Mouse (Mus musculus): ENCODE data around the gene Gm3594. TPM values are rescaled to one million over a fixed set of nuclear protein-coding genes. Genes with fewer than 3 reads are reported as not detected.
"Not testable (repeated sequence)": the region's sequence is repeated elsewhere in the genome, so short reads cannot be mapped to it uniquely, and the experiment has no call there.

Gm3594 gene
- not detected in 2 replicates for polyA plus RNA-seq (2016; fragmentation: Nextera tagmentation; extraction: Ambion mirVana)

DNA sequence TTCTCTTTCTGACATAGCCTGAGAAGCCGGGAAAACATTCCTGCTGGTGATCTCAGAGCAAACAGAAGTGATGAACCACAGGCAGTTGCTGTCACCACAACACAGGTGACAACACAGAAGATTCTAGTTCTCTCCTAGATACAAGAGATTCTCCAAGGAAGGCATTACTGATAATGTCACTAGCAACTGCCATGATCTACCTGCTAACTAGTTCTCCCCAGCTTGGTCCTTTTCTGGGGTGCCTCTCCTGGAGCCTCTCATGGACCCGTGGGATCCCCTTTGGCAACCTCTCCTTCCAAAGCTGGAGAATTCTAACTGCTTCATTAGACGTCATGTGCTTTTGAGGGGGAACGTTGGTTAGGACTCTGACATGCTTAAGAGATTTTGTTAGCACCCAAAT is at the start of gene Gm3594:
Gm3594 (minus strand) TSS at position 101 of the 400 bp plus-strand sequence.
- not testable (repeated sequence) for H3K4me1 ChIP-seq; H3K27ac ChIP-seq (replicated peaks); H3K9me3 ChIP-seq (replicated peaks); H3K36me3 ChIP-seq; H3K4me3 ChIP-seq; H3K27me3 ChIP-seq (ENCODE audit: low read depth, poor library complexity, severe bottlenecking); DNase-seq (ENCODE audit: low spot score)
- WGBS = no CpG with 5 or more reads among the region's 4 CpGs

DNA sequence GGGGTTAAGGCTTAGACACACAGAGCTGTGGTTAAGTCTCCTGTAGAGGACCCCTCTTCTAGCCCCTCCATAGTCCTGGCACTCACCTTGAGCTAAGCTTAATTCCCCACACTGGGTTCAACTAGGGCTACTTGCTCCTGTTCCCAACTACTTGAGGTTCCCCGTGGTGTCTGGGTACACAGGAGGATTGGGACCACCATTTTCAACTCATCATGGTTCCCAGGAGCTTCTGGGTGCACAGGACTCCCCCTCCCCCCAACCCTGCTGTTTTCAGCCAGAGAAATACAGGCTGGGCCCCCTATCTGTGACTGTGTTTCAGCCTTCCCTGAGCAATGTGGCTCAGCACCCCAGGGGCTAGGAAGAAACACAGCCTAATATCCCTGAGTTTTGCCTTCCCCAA is 41.9 kb upstream of the Gm3594 start:
- not testable (repeated sequence) for H3K27me3 ChIP-seq (ENCODE audit: low read depth, poor library complexity, severe bottlenecking); DNase-seq (ENCODE audit: low spot score); H3K4me3 ChIP-seq; H3K9me3 ChIP-seq (replicated peaks); H3K27ac ChIP-seq (replicated peaks); H3K4me1 ChIP-seq; H3K36me3 ChIP-seq
- WGBS = 58% methylated on average over 1 of the region's 1 CpGs

- H3K27me3 ChIP-seq (ENCODE audit: low read depth, poor library complexity, severe bottlenecking); DNase-seq (ENCODE audit: low spot score); H3K27ac ChIP-seq (replicated peaks); H3K4me1 ChIP-seq; H3K9me3 ChIP-seq (replicated peaks); H3K4me3 ChIP-seq; H3K36me3 ChIP-seq: not testable (repeated sequence)
- 56% methylated on average over 1 of the region's 1 CpGs for WGBS
Observed at GRCm38 (mm10) chr14:6485541-6485940, 41.1 kb upstream of the Gm3594 start.

DNA sequence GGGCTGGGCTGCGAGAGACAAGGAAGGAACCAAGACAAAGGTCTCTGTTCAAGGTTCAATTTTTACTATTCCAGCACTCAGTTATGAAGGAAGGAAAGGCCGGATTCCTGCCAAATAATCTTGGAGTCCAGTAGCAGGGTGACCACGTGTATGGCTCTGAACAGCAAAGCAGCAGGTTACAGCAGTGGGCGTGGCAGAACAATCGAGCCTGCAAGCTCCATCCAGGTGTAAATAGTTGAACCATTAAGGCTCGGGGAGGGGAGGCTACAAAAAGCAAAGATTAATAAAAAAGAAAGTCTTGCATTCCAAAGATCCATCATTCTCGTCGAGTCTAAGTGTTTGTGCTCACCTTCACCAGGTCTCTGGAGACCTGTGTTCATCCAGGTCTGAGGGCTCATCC is 37.7 kb upstream of the Gm3594 start:
- WGBS = 77% methylated on average over 7 of the region's 8 CpGs
- H3K27ac ChIP-seq (replicated peaks); H3K27me3 ChIP-seq (ENCODE audit: low read depth, poor library complexity, severe bottlenecking); DNase-seq (ENCODE audit: low spot score); H3K4me1 ChIP-seq; H3K36me3 ChIP-seq; H3K9me3 ChIP-seq (replicated peaks); H3K4me3 ChIP-seq: not testable (repeated sequence)

GRCm38 (mm10) chr14:6471856-6472255 is 27.4 kb upstream of the Gm3594 start:
- H3K4me1 ChIP-seq; H3K36me3 ChIP-seq; H3K27me3 ChIP-seq (ENCODE audit: low read depth, poor library complexity, severe bottlenecking); H3K9me3 ChIP-seq (replicated peaks); H3K4me3 ChIP-seq; H3K27ac ChIP-seq (replicated peaks); DNase-seq (ENCODE audit: low spot score): not testable (repeated sequence)
- WGBS = 83% methylated on average over 1 of the region's 1 CpGs

GRCm38 (mm10) chr14:6440774-6441173 is 3.6 kb downstream of the Gm3594 start:
- WGBS = 83% methylated on average over 1 of the region's 4 CpGs

DNA sequence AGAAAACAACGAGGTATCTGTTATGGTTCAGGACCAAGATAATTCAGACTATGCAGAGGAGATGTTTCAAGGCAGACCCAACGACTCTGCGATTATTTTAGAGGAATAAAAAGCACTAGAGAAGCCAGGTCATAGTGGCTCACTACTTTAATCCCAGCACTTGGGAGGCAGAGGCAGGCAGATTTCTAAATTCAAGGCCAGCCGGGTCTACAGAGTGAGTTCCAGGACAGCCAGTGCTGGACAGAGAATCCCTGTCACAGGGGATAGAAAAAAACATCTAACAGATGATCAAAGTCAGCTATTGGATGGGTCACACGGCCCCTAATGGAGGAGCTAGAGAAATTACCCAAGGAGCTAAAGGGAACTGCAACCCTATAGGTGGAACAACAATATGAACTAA is 4.2 kb downstream of the Gm3594 start:
- not testable (repeated sequence) for H3K36me3 ChIP-seq; H3K4me1 ChIP-seq; H3K9me3 ChIP-seq (replicated peaks); H3K4me3 ChIP-seq; DNase-seq (ENCODE audit: low spot score); H3K27me3 ChIP-seq (ENCODE audit: low read depth, poor library complexity, severe bottlenecking); H3K27ac ChIP-seq (replicated peaks)
- 73% methylated on average over 1 of the region's 5 CpGs for WGBS

More at GRCm38 (mm10) chr14:6440774-6441173, 3.6 kb downstream of the Gm3594 start:
- DNase-seq (ENCODE audit: low spot score); H3K27ac ChIP-seq (replicated peaks); H3K9me3 ChIP-seq (replicated peaks); H3K27me3 ChIP-seq (ENCODE audit: low read depth, poor library complexity, severe bottlenecking); H3K36me3 ChIP-seq; H3K4me3 ChIP-seq; H3K4me1 ChIP-seq: not testable (repeated sequence)

DNA sequence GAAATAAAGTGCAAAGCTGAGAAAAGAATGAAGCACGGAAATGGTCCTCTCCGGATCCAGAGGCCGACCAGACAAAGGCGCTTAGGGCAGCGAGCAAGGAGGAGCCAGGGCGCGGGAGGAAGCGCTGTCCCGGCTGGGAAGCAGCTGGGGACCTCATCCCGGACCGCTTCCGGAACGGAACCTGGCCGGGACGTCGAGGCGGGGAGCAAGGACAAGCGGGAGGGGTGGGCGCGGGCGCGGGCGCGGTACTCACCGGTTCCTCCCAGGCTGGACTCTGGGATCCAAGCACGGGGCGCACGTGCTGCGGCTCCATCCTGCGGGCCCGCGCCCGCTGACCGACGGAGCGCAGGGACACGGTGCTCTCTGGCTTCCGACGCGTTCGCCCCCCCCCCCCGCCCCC is 17.6 kb downstream of the Gm3594 start:
- not testable (repeated sequence) for H3K9me3 ChIP-seq (replicated peaks); H3K27me3 ChIP-seq (ENCODE audit: low read depth, poor library complexity, severe bottlenecking); H3K36me3 ChIP-seq; H3K27ac ChIP-seq (replicated peaks); H3K4me1 ChIP-seq; DNase-seq (ENCODE audit: low spot score)
- peak overlapping the region; percentile 43 for H3K4me3 ChIP-seq
- WGBS = 12% methylated on average over 21 of the region's 42 CpGs

GRCm38 (mm10) chr14:6426353-6426752 is 18.1 kb downstream of the Gm3594 start:
- H3K27ac ChIP-seq (replicated peaks); H3K9me3 ChIP-seq (replicated peaks); H3K36me3 ChIP-seq; H3K4me1 ChIP-seq; H3K27me3 ChIP-seq (ENCODE audit: low read depth, poor library complexity, severe bottlenecking): not testable (repeated sequence)
- peak; percentile 6 for DNase-seq (ENCODE audit: low spot score)
- peak overlapping the region; percentile 43 for H3K4me3 ChIP-seq
- WGBS = 20% methylated on average over 22 of the region's 22 CpGs

DNA sequence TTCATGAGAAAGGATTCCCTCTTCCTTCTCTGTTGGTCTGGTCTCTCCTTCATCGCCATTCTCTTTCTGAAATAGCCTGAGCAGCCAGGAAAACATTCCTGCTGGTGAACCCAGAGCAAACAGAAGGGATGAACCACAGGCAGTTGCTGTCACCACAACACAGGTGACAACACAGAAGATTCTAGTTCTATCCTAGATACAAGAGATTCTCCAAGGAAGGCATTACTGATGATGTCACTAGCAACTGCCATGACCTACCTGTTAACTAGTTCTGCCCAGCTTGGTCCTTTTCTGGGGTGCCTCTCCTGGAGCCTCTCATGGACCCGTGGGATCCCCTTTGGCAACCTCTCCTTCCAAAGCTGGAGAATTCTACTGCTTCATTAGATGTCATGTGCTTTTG is 32.0 kb downstream of the Gm3594 start, which contains the start of gene Gm3591:
Gm3591 (minus strand) TSS at position 101 of the 400 bp plus-strand sequence.
- H3K4me3 ChIP-seq; DNase-seq (ENCODE audit: low spot score); H3K4me1 ChIP-seq; H3K9me3 ChIP-seq (replicated peaks); H3K36me3 ChIP-seq; H3K27me3 ChIP-seq (ENCODE audit: low read depth, poor library complexity, severe bottlenecking); H3K27ac ChIP-seq (replicated peaks): not testable (repeated sequence)
- no CpG with 5 or more reads among the region's 2 CpGs for WGBS

- WGBS = 84% methylated on average over 2 of the region's 4 CpGs
- not testable (repeated sequence) for H3K4me3 ChIP-seq; H3K36me3 ChIP-seq; H3K27me3 ChIP-seq (ENCODE audit: low read depth, poor library complexity, severe bottlenecking); DNase-seq (ENCODE audit: low spot score); H3K27ac ChIP-seq (replicated peaks); H3K9me3 ChIP-seq (replicated peaks); H3K4me1 ChIP-seq
Observed at GRCm38 (mm10) chr14:6390219-6390618, 54.2 kb downstream of the Gm3594 start, which contains the start of gene Gm16440. Gene Gm16440, minus strand, starts transcription at chr14:6390319.

Other genes with a start within 250 kb of the Gm3594 start
- gene Gm21560, start 225.3 kb downstream of the Gm3594 start, polyA plus RNA-seq (2016; fragmentation: Nextera tagmentation; extraction: Ambion mirVana) = not detected in 2 replicates
- 1.3 and 1.9 TPM in 2 replicates for gene Gm3411, start 157.4 kb downstream of the Gm3594 start, polyA plus RNA-seq (2016; fragmentation: Nextera tagmentation; extraction: Ambion mirVana)
- gene Gm21103, start 139.8 kb downstream of the Gm3594 start, polyA plus RNA-seq (2016; fragmentation: Nextera tagmentation; extraction: Ambion mirVana) = not detected in 2 replicates
- gene Gm3618, start 100.9 kb downstream of the Gm3594 start, polyA plus RNA-seq (2016; fragmentation: Nextera tagmentation; extraction: Ambion mirVana) = not detected in 2 replicates
- gene Gm16440, start 54.3 kb downstream of the Gm3594 start, polyA plus RNA-seq (2016; fragmentation: Nextera tagmentation; extraction: Ambion mirVana) = not detected in 2 replicates
- gene Gm3591, start 32.1 kb downstream of the Gm3594 start, polyA plus RNA-seq (2016; fragmentation: Nextera tagmentation; extraction: Ambion mirVana) = 1.2 and 1.3 TPM in 2 replicates
- gene Gm8356, start 92.7 kb upstream of the Gm3594 start, polyA plus RNA-seq (2016; fragmentation: Nextera tagmentation; extraction: Ambion mirVana) = not detected in 2 replicates
- 0.09 and 0.11 TPM in 2 replicates for gene Gm3629, start 146.0 kb upstream of the Gm3594 start, polyA plus RNA-seq (2016; fragmentation: Nextera tagmentation; extraction: Ambion mirVana)
- gene Gm3460, start 177.8 kb upstream of the Gm3594 start, polyA plus RNA-seq (2016; fragmentation: Nextera tagmentation; extraction: Ambion mirVana) = not detected in 2 replicates
- not detected in 2 replicates for gene Gm10251, start 239.6 kb upstream of the Gm3594 start, polyA plus RNA-seq (2016; fragmentation: Nextera tagmentation; extraction: Ambion mirVana)